Comparison of ENCODE assay signal across 28 mouse cellular contexts in the genomic region with DNA sequence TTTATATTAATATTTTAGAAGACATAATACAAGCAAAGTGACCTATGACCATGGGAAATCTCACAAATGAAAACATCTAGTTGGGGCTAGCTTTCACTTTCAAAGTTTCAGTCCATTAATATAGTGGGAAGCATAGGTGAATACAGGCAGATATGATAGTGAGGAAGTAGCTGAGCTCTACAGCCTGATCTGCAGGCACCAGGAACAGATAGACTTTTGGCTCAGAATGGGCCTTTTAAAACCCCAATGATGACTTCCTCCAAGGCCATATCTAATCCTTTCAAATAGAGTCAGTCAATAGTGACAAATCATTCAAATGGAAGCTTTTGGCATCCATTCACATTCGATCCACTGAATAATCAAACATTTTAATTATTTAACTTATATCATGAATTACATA.
"Had no signal": no experiment of that assay in that cellular context is flagged by ENCODE, and none has a peak within 500 bp of the region (broad histone marks: within the 10 kb centered on the region; RNA-seq: fewer than 3 reads in every experiment).

No protein-coding gene starts in this region.

- H3K36me3 ChIP-seq: limb, embryonic 10.5 days; limb, embryonic 12.5 days; limb, embryonic 13.5 days; limb, embryonic 15.5 days; liver, embryonic 12.5 days; liver, embryonic 13.5 days; liver, embryonic 15.5 days; lung, embryonic 15.5 days; midbrain, embryonic 10.5 days; midbrain, embryonic 12.5 days; midbrain, embryonic 13.5 days; midbrain, embryonic 15.5 days; neural tube, embryonic 12.5 days had no signal

- H3K9me3 ChIP-seq: limb, embryonic 10.5 days; limb, embryonic 12.5 days; limb, embryonic 15.5 days; liver, embryonic 12.5 days; liver, embryonic 13.5 days; liver, embryonic 15.5 days; lung, embryonic 15.5 days; midbrain, embryonic 10.5 days; midbrain, embryonic 12.5 days; midbrain, embryonic 15.5 days; neural tube, embryonic 12.5 days had no signal

- H3K27me3 ChIP-seq: limb, embryonic 12.5 days; limb, embryonic 13.5 days; limb, embryonic 15.5 days; liver, embryonic 12.5 days; liver, embryonic 13.5 days; liver, embryonic 15.5 days; lung, embryonic 15.5 days; megakaryocyte, embryonic 14.5 days; midbrain, embryonic 12.5 days; midbrain, embryonic 13.5 days; midbrain, embryonic 15.5 days; neural tube, embryonic 12.5 days had no signal

- H3K4me1 ChIP-seq: limb, embryonic 10.5 days; limb, embryonic 12.5 days; limb, embryonic 13.5 days; limb, embryonic 15.5 days; liver, embryonic 12.5 days; liver, embryonic 13.5 days; liver, embryonic 15.5 days; lung, embryonic 15.5 days; megakaryocyte, embryonic 14.5 days; midbrain, embryonic 10.5 days; midbrain, embryonic 12.5 days; midbrain, embryonic 13.5 days; midbrain, embryonic 15.5 days; neural tube, embryonic 12.5 days had no signal

- DNase-seq: left cerebral cortex, postnatal 4 days; liver; liver, embryonic 13.5 days; liver, postnatal 0 days; lung, adult 18-20 months; lung, adult 2 months; lung, embryonic 14.5 days; lung, postnatal 10 days; lung, postnatal 14 days; lung, postnatal 36 days; lung, postnatal 4 days; midbrain, embryonic 14.5 days had no signal

- H3K27ac ChIP-seq: limb, embryonic 10.5 days; limb, embryonic 12.5 days; limb, embryonic 13.5 days; limb, embryonic 15.5 days; liver, embryonic 12.5 days; liver, embryonic 13.5 days; liver, embryonic 14.5 days; liver, embryonic 15.5 days; lung, embryonic 15.5 days; macrophage; midbrain, embryonic 10.5 days; midbrain, embryonic 12.5 days; midbrain, embryonic 13.5 days; midbrain, embryonic 15.5 days; neural tube, embryonic 12.5 days had no signal

- H3K9ac ChIP-seq: limb, embryonic 12.5 days; limb, embryonic 13.5 days; limb, embryonic 15.5 days; liver, embryonic 12.5 days; liver, embryonic 13.5 days; liver, embryonic 14.5 days; liver, embryonic 15.5 days; liver, postnatal 0 days; lung, embryonic 14.5 days; lung, embryonic 15.5 days; midbrain, embryonic 12.5 days; midbrain, embryonic 13.5 days; midbrain, embryonic 15.5 days; neural tube, embryonic 12.5 days had no signal

- H3K4me3 ChIP-seq: limb, embryonic 10.5 days; limb, embryonic 12.5 days; limb, embryonic 13.5 days; limb, embryonic 15.5 days; liver, embryonic 12.5 days; liver, embryonic 13.5 days; liver, embryonic 15.5 days; lung, embryonic 15.5 days; megakaryocyte, embryonic 14.5 days; midbrain, embryonic 10.5 days; midbrain, embryonic 12.5 days; midbrain, embryonic 13.5 days; midbrain, embryonic 15.5 days; myocyte; neural tube, embryonic 12.5 days had no signal
